Mouse (Mus musculus) CH12F3 (cell line): ENCODE measurements around the gene Rrp15.
"Not testable (repeated sequence)": the region's sequence is repeated elsewhere in the genome, so short reads cannot be mapped to it uniquely, and the experiment has no call there.

ENCODE experiments used
- in situ Hi-C: fragments of 300-500 bp; cut with MboI; formaldehyde crosslinking; loops from 2 replicates; pipeline ENCODE4 v1.14.3; 2020; ENCODE audit warnings: low sequenced_read_pairs

Gene Rrp15

DNA sequence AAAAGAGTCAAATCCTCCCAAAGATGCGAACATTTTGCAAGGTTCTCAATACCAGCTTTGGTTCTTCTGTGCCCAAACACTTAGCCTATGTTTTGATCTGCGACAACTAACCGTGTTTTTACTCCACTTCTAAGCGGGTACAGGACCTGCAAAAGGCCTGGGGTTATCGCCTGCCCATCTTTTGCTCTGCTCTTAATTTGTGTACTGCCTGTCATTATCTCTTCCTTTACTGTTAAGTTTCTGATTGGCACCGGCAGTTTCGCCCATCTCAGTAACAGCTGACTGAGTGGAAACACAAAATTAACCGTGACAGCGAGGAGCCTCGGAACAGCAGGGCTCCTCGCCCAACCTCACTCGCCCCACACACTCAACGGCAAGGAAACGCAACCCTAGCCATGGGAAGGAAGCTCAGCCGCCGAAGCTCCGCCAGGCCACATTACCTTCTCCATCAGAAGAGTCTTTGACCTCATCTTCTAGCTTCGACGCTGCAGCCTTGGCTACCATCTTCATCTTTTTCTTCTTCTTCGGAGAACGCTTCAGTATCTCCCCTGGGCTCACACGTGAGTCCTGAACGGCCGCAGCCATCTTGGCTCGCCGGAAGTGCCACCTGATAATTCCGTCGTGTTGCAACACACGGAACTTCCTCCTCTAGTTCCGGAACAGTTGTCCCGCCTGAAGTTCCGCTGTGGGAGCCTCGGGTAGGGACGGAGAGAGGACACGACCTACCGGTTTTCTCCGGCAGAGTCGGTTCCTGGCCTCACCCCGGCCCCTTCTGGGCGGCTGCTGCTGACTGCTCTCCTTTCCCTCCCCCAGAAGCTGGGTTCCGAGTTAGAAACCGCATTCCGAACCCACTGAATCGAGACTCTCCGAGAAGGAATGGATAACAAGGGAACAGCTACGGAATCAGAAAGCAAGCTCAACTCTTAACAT, at the start of gene Rrp15:
Gene Rrp15 (minus strand): TSS at position 635 of the 930 bp plus-strand sequence.
- in situ Hi-C loops: no loop called here

DNA sequence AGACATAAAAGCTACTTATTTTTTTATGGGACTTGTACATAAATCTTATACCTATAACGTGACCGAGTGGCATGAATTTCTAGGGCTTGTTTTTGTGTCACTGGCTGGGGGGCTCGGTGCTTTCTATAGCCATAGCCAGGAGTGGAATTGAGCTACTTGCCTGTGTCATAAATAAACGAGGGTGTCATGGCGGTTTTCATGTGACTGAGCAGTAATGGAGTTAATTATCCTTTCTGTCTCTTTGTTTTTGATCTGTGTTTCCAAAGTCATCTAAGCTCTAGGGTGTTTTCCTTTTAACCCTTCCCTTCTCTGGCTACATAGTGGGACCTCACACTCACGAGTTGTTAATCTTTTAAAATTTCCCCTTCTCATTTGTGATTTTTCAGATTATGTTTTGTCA, 48.8 kb upstream of the Rrp15 start:
- in situ Hi-C loops: no loop called here

DNA sequence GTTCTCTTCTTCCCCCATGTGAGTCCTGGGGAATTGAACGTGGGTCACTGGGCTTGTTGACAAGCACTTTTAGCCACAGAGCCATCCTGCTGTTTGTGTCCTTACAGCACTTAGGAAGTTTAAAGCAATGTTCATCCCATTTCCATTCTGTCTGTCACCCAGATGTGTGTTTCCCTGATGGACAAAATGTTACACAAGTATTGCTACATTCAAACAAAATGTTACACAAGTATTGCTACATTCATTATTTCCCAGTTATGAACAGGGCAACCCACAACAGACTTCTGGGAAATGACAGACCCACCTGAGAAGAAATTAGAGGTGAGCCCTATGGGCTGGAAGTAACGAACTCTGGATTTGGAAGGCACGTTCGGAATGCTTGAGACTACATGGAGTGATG, 36.2 kb upstream of the Rrp15 start:
- in situ Hi-C loops: no loop called here

DNA sequence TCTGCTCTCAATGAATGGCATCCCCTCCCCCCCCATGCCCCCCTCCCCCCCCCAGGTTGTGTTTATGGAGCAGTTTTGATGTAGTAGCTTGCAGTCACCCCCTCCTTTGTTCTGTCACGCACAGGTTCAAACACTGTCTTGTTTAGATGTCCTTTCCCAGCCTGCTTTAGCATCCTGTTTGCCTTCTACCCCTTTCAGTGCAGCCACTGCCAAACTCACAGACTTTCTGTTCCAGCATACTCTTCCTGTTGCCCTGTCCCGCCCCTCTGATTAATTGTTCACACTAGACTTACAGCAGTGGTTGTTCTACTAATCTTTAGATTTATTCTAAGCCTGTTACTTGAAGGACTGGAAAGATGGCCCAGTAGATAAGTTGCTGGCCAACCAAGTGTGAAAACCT, 31.7 kb upstream of the Rrp15 start:
- in situ Hi-C loops: no loop called here

DNA sequence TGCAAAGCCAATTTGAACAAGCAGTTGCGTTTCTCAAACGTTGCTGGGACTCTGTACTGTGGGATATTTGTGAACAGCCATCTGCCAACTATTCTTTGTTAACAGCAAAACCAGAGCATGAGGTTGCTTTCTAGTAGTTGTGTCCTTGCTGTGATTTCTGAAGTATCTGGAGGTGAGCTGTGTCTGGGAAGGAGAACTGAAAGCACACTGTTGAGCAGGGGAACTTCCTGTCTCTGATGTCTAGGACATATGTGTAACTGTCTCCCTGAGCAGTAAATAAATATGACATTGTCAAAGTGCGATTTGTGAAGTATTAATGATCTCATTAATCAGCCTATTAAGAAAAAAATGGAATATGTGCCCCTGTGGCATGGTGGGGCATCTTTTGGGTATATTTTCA, 24.0 kb upstream of the Rrp15 start:
- in situ Hi-C loops: no loop called here

DNA sequence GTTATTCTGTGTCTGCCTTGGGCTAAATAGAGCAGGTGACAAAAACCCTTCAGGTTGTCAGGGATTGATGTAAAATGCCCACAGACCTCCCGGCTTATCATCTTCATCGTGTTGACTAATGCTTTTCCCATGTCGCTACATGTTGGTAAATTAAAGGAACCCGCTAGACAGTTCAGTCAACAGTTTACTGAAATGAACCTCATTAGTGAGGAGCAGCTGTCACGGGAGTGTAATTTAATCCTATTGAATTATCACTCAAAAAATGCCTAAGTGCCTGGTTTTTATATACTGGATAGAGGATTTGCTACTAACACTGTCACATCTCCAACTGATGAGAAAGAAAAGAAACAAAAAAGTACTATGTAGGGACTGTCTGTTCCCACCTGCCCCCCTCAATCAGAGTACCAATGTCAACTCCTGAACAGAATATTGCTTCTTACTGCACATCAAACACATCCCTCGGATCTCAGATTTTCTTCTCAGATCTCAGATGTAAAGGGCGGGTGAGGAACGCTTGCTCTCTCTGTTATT, 23.5 kb upstream of the Rrp15 start:
- in situ Hi-C loops: no loop called here

DNA sequence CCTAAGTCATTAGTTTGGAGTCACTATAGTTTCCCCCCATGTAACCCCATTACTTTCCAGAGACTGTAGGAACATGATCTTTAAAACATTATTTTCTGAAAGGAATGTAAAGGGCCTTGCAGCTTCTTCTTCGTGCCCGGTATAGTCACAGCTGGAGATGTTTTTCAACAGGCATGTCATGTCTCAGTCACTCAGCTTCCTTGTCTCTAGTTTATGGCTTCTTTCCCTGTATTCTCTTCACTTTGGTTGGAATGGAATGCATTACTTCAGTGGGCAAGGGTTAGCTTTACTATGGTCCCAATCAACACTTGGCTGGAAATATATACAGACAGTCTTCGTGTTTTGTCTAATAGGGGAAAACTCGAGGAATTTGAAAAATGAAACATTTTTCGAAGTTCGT, 22.8 kb upstream of the Rrp15 start:
- in situ Hi-C loops: no loop called here

DNA sequence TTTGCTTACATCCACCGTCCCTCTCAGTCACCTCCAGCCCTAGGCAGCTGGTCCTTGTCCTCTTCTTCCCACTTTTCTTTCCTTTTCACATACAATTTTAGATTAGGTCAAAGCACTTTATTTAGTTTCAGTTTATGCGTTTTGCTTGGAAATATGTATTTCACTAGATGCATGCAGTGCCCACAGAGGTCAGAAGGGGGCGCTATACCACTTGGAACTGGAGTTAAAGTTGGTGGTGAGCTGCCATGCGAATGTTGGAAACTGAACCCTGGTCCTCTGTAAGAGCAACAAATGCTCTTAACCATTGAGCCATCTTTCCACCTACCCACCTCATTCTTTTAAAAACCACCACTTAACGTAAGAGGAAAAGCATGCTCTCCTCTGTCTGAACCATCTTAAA, 21.5 kb upstream of the Rrp15 start:
- in situ Hi-C loops: no loop called here

DNA sequence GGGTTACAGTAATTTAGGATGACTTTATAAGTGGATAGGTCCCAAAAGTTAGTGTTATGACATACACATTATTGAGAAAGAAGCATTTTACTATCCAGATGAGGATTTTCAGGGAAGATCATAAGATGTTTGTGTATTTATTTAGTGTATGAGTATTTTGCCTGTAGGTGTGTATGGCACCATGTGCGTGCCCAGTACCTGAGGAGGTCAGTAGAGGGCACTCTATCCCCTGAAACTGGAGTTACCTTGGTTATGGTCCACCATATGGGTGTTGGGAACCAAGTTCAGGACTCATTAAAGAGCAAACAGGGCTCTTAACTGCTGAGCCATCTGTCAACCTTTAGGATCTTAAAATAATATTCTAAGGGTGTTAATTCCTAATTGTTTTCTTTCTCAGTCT, 19.2 kb upstream of the Rrp15 start:
- in situ Hi-C loops: no loop called here

DNA sequence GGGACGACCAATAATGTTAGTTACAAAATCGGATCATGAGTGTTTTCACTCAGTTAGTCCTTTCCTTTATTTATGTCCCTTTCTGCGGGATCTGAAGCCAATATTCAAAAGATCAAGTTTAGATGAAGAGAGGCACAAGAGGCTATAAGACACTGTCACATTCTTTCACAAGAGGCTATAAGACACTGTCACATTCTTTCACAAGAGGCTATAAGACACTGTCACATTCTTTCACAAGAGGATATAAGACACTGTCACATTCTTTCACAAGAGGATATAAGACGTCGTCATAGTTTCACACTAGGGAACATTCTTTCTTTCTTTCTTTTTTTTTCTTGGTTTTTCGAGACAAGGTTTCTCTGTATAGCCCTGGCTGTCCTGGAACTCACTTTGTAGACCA, 14.3 kb upstream of the Rrp15 start:
- in situ Hi-C loops: not testable (repeated sequence)

DNA sequence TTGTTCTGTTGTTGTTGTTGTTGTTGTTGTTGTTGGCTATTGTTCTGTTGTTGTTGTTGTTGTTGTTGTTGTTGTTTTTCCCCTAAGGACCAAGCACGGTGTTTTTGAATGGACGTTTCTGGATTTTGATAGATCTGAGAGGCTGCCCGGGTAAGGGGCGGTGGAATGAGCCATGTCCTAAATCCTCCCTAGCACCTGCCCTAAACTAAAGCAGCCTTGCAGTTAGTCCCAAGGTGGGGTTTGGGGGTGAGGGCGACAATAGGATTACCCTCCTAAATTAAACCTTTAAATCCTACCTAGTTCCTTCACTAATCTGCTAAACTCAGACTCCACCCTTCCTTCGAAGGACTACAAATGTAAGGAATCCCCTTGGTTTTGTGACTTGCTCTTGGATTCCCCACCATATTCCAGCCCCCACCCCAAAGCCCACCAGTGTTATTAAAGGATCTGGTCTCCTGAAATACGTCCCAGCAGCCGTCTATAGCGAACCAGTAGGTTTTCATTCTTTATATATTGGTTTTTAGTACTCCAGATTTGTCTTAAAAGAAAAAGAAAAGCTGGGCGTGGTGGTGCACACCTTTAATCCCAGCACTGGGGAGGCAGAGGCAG, 621 bp upstream of the Rrp15 start:
- in situ Hi-C loops: no loop called here

DNA sequence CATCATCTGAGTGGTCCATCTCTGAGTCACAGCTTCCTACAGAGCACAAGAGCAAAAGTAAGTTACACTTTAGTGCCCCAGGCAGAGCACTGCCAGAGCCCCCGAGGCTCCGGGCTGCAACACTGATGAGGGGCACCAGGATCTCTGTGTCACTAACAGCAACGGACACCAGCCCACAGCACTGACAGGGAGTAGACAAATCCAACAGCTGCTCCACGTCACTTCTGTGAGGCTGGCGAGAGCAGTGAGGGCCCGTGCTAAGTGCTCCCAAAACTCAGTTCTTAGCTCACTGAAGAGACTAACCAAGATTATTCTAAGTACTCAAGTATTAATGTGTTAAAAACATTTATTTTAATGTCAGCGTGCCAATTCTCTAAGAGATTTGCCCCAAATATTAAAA, 9.3 kb downstream of the Rrp15 start:
- in situ Hi-C loops: no loop called here

DNA sequence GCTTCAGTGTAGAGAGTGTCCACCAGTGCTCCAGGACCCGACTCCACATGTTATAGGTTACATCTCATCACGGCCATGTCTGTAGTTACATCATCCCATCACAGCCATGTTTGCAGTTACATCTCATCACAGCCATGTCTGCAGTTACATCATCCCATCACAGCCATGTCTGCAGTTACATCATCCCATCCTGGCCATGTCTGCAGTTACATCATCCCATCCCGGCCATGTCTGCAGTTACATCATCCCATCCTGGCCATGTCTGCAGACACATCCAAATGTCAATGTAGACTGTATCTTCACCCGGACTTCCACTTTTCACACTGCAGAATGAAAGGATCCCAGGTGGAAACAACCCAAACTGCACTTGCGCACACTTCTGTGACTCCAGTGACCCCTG, 13.6 kb downstream of the Rrp15 start:
- in situ Hi-C loops: no loop called here

DNA sequence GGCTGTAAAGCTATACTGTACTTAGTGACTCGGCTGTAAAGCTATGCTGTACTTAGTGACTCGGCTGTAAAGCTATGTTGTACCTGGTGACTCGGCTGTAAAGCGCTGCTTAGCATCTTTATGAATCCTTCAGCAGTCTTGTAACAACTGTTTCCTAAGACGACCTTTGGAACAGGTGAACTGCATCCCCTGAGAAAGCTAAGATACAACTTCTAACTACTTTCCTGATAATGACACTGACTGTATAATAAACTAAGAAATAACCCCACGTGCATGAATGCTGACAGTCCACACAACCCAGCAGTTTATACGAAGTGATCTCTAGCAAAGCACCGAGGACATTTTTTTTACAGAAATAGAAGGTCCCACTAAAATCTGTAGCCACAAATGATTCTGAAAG, 16.1 kb downstream of the Rrp15 start:
- in situ Hi-C loops: no loop called here

DNA sequence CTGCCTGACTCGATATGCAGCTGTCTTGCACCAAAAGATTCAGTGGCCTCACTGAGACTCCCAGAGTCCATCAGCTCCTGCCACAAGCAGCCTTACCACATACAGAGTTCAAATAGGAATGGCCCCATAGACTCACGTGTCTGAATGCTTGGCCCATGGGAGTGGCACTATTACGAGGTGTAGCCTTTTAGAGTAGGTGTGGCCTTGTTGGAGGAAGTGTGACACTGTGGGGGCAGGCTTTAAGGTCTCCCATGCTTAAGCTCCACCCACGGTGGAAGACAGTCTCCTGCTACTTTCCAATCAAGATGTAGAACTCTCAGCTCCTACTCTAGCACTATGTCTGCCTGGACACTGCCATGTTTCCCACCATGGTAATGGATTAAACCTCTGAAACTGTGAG, 20.4 kb downstream of the Rrp15 start:
- in situ Hi-C loops: no loop called here

DNA sequence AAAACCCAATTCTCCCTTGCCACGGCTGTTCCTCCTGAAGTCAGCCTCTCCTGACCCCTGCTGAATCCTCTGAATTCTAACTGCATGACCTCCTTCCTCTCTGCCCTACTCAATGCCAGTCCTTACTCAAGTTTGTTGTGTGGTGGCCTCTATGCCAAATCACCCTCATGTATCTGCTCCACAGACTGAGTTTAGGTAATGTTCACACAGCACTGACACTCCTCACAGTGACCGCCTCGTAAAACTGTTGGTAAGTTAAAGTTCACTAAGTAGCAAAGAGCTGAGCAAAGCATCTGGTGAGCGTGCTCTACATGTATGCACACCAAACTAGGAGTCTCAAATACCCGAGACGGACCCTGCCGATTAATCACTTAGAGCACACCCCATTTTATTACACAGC, 23.0 kb downstream of the Rrp15 start:
- in situ Hi-C loops: no loop called here

DNA sequence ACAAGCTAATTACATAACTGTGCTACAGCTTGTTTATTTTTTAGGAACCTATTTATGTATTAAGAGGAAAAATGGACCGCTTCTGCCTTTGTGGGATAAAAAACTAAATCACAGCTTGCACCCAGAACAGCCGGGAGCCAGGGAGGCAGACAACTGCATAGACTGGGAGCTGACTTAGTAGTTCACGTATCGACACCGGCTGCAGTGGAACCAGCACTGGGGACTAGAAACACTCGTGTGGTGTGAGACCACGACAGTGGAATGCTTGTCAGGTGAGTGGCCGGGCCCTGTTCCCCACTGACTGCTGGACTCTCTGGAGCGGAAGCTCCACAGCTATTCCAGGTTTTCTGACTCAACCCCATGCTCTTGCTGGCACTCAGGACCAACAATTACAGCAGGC, 26.9 kb downstream of the Rrp15 start:
- in situ Hi-C loops: no loop called here

DNA sequence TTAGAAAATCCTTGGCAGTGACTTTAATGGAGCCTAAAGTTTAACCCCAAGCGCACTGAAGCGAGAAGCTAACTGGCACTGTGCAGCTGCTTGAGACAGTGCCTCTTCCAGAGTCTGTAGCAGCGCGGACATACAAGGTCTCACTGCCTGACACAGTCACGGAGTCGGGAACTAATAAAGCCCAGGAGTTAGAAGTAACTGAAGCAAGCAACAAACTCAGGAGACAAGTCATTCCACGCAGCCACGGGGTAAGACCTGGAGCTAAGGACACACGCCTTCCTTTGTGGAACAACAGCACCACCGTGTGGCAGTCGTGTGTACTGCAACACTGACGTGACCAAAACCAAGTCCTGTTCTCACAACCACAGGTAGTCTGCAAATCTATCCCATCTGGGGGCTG, 27.3 kb downstream of the Rrp15 start:
- in situ Hi-C loops: no loop called here

DNA sequence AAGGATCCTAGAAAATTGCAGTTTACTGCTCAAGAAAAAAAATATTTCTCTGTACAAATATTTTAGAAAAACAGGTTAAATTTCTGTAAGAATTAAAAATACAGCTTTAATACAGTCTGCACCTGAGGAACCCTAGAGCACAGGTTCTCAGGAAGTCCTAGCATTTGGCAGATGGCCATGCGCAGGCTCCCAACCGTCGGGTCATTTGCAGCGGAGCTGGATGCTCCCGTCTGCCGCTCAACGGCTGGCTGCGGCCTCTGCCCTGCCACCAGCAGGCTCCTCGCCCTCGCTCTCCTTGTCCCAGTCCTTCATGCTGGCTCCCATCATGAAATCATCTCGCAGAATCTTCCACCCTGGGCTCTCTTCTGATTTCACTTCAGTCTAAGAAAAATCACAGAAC, 28.0 kb downstream of the Rrp15 start:
- in situ Hi-C loops: no loop called here

DNA sequence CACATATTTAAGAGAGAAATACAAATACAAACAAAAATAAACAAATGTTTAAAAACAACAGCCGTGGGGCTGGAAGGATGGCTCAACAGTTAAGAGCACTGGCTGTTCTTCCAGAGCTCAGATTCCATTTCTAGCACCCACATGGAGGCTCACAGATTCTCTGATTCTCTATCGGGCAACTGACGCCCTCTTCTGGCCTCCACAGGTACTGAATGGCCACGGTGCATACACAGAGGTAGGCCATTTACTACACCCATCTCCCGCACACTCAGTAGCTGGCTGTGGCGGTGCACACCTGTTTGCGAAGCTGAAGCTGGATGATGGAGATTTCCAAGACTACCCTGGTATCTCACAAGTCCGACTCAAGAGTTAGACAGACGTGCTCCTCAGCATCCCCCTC, 29.4 kb downstream of the Rrp15 start:
- in situ Hi-C loops: loop anchor here (10.0 kb wide), 1 partner anchor 1175 kb away; no protein-coding TSS in a partner anchor

DNA sequence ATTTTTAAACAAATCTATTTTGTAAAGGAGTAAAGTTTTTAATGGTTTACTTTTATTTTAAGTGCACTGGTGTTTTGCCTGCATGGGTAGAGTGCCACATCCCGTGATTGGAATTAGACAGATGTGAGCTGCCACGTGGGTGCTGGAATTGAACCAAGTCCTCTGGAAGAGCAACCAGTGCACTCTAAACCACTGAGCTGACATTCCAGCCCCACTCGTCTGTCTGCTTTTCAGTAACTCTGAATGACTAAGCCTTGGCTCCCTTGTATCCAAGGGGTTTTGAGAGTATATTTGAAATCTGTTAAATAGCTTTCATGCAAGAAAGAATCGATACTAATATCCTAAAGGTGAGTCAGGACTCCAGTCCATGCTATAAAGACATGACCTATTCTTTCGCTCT, 30.3 kb downstream of the Rrp15 start:
- in situ Hi-C loops: loop anchor here (10.0 kb wide), 1 partner anchor 1174 kb away; no protein-coding TSS in a partner anchor
